Mouse (Mus musculus): ENCODE data around the gene Men1.

The Men1 gene

DNA sequence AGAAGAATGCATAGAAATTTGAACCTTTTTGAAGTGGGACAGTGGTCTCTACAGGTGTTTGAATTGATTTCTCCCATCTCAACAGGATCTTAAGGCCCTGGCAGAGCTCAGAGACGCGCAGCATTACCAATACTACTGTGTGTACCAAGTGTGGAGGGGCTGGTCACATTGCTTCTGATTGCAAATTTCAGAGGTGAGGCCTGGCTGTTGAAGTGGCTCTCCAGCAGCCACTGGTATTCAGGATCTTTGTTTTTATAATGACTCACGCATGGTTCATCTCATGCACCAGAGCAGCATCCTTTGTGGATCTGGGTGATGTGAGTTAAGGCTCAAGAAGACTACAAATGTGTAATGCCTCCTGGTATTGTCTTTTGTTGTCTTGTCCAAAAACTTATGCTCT, 37.7 kb downstream of the Men1 start:
- DNase-seq = no peak

DNA sequence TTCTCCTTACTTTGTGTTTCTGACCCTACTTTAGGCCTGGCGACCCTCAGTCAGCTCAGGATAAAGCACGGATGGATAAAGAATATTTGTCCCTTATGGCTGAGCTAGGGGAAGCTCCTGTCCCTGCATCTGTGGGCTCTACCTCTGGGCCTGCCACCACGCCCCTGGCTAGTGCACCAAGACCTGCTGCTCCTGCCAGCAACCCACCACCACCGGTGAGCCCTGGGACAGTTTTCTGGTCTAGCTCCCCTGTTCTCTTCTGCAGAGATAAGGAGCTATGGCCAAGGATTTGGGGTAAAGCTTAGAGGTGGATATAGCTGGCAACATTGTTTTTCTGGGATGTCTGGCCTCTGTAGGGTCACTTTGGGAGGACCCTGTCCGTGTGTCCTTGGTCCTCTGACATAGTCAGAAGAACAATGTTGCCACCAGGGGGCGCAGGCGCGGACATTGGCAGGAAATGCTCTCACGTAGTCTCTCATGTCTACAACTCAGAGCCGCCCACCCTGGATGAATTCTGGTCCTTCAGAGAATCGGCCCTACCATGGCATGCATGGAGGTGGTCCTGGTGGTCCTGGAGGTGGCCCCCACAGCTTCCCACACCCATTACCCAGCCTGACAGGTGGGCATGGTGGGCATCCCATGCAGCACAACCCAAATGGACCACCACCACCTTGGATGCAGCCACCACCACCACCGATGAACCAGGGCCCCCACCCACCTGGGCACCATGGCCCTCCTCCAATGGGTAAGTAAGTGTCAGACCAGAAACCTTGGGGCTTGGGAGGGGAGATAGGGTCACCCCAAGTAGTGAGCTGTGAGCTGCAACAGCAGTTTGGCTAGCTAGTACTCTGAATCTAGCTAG, 39.0 kb downstream of the Men1 start:
- peak; percentile 89 for DNase-seq

DNA sequence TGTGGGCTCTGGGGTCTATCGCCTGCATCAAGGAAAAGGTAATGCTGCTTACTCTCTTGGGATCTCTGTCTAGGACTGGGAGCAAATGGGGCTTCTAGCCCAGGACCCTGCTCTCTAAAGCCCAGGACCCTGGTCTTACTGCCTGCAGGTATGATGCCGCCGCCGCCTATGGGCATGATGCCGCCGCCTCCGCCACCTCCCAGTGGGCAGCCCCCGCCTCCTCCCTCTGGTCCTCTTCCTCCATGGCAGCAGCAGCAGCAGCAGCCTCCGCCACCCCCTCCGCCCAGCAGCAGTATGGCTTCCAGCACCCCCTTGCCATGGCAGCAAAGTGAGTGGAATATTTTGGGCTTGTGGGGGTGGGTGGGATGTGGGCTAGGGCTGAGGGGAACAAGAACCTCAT, 39.8 kb downstream of the Men1 start:
- no peak for DNase-seq

DNA sequence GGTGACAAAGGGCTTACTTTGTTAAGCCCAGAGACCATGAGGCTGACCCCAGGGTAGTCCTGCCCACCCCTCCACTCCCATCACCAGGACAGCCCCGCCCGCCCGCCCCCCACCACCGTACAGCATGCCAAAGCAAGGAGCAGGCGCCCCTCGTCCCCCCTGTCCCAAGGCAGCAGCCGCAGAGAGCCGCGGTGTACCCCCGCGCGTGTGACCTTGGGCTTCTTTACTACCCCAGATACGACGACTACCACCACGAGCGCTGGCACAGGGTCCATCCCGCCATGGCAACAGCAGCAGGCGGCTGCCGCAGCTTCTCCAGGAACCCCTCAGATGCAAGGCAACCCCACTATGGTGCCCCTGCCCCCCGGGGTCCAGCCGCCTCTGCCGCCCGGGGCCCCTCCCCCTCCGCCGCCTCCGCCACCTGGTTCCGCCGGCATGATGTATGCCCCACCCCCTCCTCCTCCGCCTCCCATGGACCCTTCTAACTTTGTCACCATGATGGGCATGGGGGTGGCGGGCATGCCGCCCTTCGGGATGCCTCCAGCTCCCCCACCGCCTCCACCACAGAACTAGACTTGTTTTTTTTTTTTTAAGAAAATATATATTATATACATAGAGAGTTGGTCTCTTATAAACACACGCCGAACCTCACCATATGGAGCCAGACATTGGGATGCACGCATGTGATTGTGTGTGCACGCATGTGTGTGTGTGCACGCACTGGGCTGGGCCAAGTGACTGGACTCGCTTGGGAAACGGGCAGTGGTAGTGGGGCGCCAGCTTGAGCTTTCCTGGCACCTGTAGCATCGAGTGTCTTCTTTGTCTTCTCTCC, 40.9 kb downstream of the Men1 start:
- no peak for DNase-seq

DNA sequence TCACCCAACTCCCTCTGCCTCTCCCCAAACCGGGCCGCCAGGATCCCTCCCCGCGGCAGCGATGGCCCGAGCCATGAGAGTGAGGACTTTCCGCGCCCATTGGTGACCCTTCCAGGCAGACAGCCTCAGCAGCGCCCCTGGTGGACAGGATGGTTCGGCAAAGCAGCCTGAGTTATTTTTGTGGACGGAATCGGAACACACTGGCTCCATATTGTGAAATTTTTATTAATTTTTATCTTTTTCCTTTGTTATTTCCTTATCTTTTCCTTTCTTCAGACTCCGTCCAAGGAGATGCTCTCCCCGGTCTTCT, 41.4 kb downstream of the Men1 start:
- peak; percentile 78 to 82 for DNase-seq

DNA sequence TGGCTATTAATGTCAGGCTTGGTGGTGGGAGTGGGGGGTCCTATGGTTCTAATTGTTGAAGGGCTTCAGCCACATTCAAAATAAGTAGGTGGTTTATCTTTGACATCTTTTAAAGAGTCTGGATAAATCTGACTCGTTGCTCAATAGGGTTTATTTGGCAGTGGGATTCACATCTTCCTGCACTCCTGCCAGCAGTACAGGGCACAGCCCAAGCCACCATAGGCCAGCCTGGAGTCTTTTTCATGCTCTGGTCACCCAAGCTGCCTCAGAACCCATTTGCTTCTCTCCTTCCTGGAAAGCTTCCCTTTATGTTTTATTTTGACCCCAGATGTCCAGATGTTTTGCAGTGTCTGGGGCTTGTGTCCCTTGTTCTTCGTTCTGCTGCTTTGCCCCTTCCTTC, 41.9 kb downstream of the Men1 start:
- DNase-seq = no peak

DNA sequence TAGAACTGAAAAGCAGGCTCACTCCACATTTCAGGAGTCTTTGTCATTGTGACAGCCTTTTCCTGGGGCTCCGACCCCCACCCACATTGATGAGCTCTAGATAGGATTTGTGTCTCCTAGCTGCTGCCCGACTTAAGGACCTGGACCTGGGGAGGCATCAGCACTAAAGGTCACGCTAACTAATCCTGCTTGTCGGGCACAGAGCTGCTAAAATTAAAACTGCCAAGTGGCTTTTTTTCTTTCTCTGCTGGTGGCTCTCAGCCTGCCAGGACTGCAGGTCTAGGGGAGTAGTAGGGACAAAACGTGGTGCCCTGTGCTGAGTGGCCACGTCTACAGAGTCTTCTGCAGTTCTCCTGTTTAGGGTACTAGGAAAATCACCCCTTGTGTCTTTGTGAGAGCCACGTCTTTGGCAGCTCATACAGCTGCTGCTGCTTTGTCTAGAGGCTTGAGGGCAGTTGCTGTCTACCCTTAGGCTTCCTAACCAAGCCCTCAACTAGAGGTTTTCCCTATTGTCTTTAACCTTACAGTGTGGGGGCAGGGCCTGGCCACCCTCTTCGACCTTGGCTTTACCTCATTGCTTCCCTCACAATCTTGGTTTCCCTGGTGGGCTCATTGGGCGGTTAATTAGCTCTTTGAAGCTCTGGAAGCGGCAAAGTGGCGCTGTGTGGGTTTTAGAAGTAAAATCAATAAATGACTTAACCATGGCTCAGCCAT, 42.7 kb downstream of the Men1 start:
- DNase-seq = no peak

DNA sequence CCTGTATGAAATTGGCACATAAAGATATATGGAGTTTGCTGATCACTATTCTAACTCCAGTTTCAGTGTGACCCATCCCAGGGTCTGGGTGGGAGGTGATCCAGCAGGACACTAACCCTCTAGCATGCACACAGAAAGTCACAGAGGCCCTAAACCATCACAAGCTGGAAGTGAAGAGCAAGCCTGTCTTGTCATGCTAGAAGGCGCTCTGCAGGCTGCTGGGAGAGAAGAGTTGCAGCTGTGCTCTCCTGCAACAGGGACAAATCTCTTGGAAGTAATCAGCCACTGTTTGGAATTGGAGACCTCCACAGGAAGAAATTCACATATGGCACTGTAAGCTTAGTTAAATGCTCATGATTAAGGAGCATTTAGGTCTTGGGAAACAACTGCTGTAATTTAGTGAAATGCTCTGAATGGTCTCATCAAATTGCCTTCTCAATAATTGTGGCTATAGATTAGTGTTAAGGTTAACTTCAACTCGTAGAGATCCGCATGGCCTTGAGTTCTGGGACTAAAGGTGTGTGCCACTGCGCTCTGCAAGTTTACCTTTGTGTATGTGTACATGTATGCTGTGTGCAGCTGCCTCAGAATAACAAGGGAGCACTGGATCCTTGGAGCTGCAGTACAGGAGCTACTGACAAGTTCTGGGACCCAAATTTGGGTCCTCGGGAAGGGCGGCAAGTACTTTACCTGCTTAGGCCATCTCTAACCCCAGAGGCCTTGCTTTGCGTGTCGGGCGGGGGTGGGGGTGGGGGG, 45.8 kb downstream of the Men1 start:
- no peak for DNase-seq

DNA sequence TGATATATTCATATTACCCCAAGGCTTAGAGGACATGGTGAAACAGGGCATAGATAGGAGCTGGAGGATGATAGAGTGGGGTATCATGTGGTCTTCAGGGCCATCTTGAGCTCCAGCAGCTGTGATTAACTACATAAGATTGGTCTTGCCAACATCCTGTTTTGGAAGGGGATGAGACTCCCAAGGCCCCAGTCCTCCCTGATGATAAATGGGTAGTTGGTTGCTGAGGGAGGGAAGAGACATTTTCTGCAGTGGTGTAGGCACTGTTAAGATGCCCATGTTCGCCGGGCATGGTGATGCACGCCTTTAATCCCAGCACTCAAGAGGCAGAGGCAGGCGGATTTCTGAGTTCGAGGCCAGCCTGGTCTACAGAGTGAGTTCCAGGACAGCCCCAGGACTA, 46.5 kb downstream of the Men1 start:
- no peak for DNase-seq

DNA sequence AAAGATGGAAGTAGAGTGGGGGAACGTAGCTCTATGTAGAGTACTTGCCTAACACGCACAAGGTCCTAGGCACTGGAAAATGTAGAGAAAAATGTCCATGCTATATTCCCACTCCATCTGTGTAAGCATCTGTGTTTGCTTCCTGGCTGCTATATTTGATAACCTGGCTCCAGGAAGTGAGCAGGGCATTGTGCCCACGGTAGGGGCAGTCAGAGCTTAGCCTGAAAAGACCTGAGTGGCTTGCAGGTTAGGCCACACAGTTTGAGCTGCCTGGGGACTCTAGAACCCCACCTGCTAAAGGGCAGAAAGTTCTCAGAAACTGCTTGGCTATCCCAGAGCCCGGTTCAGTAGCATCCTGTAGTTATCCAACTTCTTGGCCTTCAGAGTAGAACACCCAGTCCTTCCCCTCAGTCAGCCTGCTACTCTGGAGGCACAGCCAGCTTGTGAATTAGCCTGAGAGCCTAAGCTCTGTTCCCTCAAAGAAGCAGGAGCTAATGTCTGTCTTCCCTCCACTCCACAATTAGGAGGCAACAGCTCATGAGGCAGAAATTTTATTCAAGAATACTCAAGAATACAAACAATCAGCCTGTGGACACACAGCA, 47.6 kb downstream of the Men1 start:
- DNase-seq = peak; percentile 68 to 73

DNA sequence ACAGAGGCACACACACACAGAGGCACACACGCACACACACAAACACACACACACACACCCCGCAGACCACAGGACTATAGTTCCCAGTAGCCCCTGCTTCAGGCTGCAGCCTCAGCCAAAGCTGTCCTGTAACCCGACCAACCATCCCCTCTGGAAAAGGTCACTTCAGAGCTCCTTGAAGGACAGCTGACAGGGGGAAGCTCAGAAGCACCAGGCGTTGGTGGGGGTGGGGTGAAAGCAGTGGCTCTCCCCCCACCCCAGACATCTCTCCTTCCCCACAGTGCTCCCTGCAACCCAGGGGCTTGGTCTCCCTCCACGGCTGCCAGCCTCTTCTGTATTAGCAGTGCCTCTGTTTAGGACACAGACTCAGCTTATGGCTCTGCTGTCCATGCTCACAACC, 48.7 kb downstream of the Men1 start:
- DNase-seq = peak in 1 of 2 experiments; percentile 11

DNA sequence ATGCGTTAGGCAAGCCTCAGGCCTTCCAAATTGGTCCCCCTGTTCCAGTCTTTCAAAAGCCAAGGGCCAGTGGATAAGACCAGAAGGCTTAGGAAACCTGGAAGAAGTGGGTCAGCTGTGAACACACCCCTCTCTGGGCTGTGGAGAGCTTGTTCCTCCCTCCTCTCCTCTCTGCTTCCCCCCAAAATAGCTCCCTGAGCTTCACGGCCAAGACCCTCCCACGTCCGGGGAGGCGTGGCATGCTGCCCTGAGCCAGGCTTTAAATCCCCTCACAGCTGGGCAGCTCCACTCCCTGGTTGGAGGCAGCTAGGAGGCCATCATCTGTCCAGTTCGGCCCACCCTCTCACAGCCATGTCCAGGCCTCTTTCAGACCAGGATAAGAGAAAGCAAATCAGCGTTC, 49.3 kb downstream of the Men1 start, which contains the start of gene Pygm:
Pygm (plus strand) TSS at position 272 of the 400 bp plus-strand sequence.
- DNase-seq = peak in 1 of 2 experiments; percentile 41

DNA sequence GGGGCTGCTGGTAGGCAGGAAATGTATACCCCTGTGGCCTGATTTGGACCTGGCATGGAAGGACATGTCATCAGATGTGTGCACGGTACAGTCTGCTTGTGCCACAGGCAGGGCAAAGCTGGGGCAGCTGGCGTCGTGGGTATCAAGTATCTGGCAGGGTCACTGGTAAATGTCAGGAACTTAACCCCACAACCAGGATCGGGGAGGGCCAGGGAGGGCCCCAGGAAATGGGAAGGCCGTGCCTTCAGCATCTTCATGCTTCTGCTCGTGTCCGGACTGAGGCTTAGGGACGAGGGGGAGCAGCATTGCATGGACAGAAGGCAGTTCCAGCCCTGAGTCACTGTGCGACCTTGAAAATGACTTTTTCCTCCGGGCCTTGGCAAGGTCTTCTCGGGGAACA, 50.2 kb downstream of the Men1 start:
- DNase-seq = peak in 1 of 2 experiments; percentile 4

DNA sequence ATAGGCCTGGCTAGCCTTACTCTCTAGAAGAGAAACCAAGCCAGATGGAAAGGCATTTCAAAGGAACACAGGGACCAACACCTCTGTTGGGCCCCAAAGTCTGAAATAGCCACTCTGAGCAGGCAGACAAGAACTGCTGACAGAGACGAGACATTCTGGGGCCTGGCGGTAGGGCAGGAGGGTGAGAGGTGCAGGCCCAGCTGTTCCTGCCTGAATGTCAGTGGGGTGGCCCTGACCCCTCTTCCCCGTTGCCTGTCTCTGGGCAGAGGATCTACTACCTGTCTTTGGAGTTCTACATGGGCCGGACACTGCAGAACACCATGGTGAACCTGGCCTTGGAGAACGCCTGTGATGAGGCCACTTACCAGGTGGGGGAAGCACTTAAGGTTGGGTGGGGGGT, 50.6 kb downstream of the Men1 start:
- DNase-seq = no peak

DNA sequence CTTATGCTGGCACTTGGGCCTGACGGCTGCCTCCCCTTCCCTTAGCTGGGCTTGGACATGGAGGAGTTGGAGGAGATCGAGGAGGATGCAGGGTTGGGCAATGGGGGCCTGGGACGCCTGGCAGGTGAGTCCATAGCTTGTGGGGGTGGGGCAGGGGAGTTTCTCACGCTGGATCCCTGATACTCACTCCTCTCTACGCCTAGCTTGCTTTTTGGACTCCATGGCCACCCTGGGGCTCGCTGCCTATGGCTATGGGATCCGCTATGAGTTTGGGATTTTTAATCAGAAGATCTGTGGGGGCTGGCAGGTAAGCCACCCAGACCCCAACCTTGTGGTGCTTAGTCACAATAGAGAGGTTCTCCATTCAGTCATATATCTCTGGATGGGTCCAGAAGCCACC, 51.0 kb downstream of the Men1 start:
- peak in 1 of 2 experiments; percentile 6 for DNase-seq

DNA sequence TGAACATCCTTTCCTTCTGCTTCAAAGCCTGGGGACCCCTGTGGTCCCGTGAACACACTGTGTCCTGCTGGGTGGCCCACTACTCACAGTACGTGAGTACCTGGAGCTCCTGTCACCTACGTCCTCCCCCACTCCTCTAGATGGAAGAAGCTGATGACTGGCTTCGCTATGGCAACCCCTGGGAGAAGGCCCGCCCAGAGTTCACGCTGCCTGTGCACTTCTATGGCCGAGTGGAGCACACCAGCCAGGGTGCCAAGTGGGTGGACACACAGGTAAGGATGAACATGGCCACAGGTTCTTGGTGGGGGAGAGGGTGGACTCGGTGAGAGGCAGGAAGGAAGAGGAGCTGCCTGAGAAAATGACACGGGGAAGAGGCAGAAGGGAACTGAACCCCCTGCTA, 51.5 kb downstream of the Men1 start:
- DNase-seq = peak in 1 of 2 experiments; percentile 9

DNA sequence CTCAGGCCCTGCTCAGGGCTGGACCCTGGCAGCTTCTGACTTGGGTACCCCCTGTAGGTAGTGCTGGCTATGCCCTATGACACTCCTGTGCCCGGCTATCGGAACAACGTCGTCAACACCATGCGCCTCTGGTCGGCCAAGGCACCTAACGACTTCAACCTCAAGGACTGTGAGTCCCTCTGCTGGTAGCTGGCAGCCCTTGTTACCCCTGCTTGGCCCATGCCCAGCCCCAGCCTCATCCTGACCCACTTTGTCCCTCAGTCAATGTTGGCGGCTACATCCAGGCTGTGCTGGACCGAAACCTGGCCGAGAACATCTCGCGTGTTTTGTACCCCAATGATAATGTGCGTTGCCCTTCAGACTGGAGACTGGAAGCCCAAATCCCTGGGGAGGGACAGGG, 53.2 kb downstream of the Men1 start:
- DNase-seq = peak; percentile 62 to 71

DNA sequence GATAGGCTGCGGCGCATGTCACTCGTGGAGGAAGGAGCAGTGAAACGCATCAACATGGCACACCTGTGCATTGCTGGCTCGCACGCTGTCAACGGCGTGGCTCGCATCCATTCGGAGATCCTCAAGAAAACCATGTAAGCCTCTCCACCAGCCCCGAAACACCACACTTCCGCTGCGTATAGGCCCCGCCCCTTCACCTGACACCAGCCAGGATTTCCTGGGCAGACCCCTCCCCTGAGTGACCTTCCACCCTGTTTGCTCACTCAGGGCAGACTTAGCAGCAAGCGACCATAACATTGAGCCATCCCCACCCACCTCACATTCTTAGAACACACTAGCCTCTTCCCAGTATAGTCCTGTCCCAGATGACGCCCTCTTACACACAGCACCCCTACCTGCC, 55.0 kb downstream of the Men1 start:
- peak in 1 of 2 experiments; percentile 12 for DNase-seq

DNA sequence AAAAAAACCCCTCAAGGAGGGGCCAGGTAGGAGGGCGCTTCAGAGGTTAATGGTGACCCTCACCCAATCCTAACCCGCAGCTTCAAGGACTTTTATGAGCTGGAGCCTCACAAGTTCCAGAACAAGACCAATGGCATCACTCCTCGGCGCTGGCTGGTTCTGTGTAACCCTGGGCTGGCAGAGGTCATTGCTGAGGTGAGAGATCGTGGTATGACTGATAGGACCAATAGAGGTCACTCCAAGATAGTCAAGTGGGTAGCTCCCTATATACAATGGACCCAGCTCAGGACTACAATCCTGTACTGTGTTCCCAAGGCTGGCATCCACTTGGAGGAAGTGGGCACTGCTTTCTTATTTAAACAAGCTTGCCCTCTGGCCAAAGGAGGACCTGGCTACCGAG, 55.5 kb downstream of the Men1 start:
- no peak for DNase-seq

All from cerebellum, postnatal 36 days (tissue).